Mouse (Mus musculus) mesoderm, embryonic 11.5 days (tissue): Measurements from ENCODE around the gene Npw.
A peak's percentile ranks its signal among the peaks of the same experiment; 100 is the strongest.

ENCODE experiments used
- DNase-seq: peaks from one replicate; pipeline ENCODE4 v3.0.0-alpha.2; 2012; ENCODE audit warnings: low read depth, low spot score

Gene Npw

DNA sequence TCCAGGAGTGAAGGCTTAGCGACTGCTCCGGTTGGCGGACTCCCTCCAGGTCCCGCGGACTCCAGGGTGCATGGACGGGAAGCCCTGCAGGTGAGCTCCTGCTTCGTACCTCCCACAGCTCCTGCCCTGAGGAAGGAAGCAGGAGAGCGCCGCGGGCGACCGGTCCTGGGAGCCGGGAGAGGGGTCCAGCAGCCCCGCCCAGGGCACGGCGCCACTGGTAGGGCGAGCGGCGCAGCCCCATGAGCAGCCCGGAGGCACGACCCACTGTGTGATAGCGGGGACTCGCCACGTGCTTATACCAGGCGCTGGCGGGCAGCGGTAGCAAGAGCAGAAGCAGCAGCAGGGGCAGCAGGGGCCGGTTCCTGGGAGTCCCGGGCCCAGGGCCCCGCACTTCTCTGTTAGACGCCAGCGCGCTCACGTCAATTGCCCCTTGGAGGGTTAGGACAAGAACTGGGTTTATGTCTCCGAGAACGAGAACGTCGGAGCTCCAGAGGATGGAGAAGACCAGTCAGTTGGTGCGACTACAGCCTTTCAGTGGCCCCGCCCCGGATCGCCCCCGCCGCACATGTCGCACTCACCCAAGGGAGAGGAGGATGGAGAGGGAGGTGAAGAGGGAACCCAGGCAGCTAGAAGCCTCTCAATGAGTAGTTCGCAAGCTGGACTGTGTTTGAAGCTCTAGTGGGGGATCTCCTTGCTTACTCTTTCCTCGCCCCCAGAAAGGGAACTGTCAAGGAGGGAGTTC lies at the start of gene Npw:
Npw (minus strand) TSS at position 441 of the 742 bp plus-strand sequence.
- DNase-seq, result peak; percentile 34

DNA sequence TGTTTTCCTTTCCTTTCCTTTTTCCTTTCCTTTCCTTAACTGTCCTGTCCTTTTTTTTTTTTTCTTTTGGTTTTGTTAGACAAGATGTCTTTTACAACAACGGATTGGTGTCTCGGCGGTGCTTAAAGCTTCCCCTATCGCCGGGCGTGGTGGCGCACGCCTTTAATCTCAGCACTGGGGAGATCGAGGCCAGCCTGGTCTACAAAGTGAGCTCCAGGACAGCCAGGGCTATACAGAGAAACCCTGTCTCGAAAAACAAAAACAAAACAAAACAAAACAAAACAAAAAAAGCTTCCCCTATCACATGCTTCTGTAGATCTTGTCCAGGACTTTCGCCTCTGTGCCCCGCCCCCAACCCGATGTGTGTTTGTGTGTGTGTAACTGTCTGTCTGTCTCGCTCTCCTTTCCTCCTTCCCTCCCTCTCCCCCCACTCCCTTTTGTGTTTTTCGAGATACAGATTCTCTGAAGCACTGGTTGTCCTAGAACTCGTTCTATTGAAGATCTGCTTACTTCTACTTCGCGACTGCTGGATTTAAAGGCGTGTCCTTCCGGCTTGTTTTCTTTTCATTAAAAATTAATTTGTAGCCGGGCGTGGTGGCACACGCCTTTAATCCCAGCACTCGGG lies 49.7 kb upstream of the Npw start:
- DNase-seq, result no peak

DNA sequence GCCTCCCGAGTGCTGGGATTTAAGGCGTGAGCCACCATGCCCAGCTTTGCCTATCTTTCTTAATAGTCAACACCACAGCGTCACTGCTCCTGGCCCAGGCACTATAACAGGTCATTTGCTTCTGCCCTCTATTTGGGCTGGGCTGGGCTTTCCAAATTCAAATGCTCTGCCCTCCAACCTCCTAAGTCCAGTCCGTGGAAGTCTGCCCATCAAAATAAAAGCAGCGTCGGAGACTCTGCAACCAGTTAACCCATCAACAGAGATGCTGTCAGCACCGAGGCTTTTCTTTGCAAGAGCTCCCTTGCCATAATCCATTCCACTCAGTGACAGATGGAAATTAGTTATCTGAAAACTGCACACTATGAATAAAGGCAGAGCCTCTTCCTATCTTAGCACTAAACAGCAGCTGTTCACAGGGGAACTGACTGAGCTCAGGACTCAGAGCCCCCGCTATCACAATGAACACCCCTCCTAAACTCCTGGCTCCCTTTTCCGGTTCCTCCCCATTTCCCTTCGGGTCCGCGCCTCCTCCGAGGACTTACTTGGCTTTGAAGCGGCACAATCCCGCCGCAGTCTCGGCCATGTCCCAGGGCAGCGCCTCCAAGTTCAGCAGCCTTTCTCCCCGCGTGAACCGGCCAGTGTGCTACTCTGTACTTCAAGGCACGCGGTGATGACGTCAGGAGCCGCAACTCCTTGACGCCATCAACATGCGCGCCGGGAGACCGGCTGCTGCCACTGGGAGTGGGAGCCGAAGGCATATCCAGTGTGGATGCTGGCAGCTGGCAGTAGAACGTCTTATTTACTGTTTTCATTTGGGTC lies 48.9 kb upstream of the Npw start, which contains the start of gene Tbl3:
Tbl3 (minus strand) TSS at position 679 of the 819 bp plus-strand sequence.
- DNase-seq, result peak; percentile 94

DNA sequence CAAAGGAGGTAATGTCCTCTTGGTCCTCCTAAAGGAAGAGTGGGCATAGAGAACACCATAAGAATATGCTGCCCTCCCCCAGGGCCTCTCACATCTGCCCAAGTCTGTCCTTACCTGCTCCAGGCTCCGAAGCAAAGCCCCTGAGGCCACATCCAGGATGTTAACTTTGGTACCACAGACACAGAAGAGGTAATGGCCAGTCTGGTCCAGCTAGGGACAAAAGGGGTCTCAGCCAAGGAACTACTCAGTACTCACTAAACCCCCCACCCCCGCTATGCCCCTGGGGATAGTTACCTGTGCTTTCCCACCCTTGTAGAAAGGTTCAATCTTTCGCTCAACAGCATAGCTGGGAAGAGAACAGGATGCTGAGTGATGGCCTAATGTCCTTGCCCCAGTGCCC lies 47.6 kb upstream of the Npw start:
- DNase-seq, result no peak

DNA sequence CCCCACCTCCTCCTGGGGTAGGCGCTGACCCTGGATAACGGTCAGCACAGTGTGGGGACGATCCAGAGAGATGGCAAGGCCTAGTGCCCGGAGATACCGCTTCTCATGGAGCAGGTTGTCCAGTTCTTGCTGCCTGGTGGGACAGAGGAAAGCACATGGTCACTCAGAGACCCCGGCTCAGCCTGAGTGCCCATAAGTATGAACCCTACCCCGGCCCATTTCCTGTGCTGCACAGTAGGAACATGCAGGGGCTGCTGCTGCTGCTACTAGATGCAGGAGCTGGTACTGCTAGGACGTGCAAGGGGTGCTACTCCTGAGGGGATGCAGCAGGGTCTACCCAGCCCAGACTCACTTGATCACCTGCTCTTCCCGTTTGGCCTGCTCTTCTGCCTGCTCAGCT lies 43.0 kb upstream of the Npw start:
- DNase-seq, result no peak

DNA sequence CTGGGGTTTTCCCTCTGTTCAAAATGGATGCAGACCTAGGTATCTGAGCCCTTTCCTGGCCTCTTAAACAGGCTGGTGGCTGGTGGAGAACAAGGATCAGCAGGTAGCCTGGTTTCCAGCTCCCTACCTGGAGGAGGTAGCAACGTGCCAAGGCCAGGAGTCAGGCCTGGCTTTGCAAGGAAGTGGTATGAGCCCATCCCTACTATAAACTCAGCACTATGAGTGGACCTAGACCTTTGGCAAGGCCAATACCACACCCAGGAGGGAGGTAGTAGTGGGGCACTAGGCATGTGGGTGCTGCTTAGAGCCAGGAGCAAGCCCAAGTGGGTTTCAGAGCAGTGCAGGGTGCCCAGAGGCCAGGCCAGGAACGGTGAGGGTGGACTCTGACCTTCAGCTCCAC lies 41.2 kb upstream of the Npw start:
- no peak for DNase-seq

DNA sequence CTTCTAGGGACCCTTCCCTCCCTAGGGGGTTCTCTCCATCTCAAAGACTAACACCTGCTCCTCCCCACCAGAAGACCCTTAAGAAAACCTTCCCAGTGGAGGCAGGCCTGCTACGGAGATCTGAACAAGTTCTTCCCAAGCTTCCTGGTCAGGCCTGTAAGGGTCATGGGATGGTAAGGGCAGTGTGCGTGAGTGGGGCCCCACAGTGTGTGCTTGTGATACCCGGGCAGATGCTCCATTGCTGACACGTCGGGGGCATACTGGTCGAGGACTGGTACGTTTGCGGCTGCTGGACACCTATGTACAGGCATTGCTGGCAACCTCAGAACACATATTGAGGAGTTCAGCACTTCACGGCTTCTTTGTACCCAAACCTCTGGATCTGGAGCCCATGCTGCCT lies 40.5 kb upstream of the Npw start:
- DNase-seq, result no peak

DNA sequence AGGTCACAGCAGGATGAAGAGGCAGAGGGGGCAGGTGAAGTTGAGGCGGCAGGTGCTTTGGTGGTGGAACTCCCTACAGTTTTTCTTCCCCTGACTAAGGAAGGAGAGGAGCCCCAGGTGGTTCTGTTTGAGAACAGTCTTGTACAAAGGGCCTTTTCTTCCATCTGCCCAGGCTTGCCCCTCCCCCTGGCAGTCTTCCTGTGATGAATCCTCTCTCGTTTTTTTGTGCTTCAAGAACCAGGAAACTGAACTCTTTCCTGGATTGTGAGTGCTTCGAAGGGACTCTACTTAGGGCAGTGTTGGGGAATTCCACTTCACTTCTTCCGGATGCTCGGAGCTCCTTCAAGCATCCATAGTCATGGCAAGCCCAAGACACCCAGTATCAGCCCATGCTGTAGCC lies 39.7 kb upstream of the Npw start:
- DNase-seq, result no peak

DNA sequence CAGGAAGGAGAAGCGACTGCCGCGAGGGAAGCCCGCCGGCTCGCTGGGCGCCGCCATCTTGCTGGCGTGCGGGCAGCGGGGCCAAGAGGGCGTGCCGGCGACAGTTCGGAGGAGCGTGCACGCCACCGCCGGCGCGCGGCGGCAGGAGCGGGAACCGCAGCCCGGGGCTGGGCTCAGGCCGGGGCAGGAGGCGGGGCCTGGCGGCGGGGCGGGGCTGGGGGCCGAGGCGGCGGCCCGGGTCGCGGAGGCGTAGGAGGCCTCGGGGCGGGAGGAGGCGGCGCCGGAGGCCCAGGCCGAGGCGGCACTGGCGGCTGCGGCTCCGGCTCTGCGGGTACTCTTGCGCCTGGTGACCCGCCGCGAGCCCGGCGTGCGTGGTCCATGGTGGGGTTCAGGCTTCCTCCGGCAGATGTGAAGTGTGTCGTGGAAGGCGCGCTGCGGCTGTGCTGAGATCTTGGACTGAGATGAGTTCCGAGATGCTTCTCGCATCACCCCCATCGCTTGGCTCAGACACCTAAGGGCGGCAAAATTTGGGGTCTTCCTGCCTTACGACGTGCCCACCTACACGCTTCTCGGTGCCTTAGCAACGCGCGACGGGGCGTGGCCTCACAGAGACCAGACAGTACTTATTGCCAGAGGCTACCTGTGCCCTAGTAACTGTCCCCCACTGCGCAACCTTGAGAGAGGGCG lies 37.9 kb upstream of the Npw start, which contains the start of the genes Gfer and Noxo1:
Gfer (minus strand) TSS at position 146 of the 687 bp plus-strand sequence.
Noxo1 (plus strand) TSS at position 224 of the 687 bp plus-strand sequence.
- peak; percentile 90 for DNase-seq

DNA sequence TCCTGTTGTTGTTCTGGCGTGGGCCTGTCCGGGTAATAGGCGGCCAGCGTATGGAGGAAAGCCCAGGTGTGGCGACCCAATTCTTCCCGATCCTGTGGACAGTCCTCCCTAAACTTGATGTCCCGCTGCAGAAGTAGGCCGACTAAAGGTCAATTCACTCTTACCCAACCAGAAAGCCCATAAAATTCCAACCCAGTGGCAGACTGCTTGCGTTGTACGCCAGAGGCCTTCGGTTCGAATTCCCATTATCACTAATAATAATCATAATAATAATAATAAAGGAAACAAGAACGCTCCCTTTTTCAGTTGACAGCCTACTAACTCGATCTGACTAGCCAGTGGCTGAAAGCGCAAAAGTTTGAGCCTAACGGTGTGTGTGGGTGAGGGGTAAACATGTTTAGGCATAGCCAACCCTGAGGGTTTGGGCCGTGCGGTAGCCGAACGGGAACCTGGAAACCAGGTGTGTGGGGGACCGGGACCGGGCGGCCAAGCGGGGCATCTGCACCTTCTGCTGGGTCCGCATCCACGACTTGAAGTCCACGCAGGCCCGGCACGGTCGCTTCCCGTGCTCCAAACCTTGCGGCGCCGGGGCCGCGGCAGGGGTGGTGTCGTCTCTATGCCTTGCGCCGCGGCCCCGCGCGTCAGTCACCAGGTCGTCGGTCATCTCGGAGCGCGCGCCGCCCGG lies 37.2 kb upstream of the Npw start:
- DNase-seq, result no peak

DNA sequence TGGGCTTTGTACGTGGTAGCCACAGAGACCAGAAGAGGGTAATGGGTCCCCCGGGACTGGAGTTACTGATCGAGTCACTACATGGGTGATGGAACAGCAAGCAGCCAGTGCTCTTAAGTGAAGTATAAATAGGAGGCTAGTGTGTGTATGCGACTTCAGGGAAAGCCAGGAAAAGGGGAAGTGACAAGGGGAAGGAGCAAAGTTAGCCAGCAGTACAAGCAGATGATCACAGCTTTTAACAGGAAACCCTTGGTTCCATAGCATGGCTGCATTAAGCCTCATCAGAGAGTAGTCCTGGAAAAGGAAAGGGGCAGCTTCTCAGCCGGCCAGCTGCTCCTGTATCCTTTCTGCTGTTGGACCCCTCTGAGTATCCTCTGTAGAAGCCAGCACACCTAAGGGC lies 34.1 kb upstream of the Npw start:
- DNase-seq, result no peak

DNA sequence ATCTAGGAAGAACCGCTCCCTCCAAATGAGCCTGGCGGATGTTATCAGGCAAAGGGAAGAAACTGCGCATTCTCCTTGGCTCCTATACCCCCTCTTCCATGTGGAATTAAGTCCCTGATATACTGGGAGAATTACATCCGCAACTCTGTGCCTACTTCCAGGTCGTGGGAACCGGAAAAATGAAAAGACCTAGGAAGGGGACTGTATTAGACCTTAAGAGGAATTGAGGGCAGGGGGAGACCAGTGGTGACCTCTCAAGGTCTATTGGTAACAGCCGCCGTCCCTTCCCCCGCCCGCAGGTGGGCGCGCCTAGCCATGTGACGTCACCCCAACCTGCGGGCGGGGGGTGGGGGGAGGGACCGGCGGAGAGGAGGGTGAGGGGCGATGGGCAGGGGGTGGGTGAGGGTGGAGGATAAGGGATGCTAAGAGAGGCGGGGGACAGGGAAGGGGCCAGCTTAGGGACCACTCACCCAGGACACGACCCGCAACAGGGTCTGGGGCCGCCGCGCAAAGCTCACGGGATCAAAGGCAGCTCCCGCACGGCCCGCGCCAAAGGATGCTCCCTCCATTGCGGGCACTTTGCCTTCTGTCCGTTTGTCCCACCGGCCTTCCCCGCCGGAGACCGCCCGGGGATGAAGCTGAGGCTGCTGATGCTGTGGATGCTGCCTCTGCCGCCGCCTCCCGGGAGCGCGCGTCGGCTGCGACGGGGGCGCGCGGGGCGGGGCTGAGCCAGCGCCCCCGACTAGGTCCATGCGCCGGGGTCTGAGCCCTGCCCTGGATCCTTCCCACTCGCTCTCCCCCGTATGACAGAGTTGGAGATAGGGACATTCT lies 31.2 kb upstream of the Npw start, which contains the start of gene Syngr3:
Syngr3 (minus strand) TSS at position 705 of the 831 bp plus-strand sequence.
- DNase-seq, result no peak

DNA sequence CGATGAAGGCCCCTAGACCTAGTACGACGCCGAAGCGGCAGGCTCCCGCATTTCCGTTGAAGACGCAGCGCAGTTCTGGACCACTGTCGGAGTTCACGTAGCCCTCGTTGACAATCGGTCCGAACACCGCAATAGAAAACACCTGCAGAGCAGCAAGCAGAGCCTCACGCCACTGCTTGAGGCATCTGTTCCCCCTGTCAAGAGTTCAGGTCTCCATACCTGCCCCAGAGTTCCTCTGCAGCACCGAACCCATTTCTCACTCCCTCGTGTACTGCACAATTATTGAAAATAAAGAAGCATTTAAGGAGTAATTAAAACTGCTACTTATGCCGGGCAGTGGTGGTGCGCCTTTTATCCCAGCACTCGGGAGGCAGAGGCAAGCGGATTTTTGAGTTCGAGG lies 29.3 kb upstream of the Npw start:
- no peak for DNase-seq

DNA sequence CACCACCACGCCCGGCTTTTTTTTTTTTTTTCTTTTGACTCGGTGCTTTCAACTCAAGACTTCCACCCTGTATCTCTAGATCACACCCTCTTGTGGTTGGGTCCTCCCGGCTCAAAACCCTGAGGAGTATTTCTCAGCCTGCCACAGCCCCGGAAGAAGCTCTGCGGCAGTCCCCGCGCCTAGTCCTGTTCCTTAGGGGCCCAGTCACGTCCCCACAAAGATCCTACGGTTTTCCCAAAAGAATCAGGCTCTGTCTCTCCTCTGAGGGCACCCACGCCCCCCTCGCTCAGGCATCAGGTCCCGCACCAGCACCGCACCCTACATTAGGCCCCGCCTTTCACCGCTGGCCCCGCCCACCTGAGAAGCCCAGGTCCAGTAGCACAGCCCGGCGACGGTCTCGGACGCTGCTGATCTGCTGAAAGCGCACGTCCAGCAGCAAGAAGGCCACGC lies 28.9 kb upstream of the Npw start:
- DNase-seq, result no peak

DNA sequence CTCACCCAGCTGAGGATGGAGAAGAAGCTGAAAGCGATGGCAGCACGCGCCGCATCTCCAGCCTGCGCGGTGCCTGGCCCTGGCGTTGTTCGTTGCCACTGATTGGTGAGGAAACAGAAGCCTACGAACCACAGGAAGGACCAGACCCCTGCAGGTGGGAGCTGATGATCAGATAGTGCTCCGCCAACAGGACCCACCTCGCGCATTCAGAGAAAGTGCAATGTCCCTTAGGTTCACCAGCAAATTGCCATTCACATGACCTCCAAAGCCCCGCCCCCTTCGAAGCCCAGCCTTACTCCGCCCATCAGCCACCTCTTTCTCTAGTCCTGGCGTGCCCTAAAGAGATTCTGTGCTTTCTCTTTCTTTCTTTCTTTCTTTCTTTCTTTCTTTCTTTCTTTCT lies 28.3 kb upstream of the Npw start:
- no peak for DNase-seq

DNA sequence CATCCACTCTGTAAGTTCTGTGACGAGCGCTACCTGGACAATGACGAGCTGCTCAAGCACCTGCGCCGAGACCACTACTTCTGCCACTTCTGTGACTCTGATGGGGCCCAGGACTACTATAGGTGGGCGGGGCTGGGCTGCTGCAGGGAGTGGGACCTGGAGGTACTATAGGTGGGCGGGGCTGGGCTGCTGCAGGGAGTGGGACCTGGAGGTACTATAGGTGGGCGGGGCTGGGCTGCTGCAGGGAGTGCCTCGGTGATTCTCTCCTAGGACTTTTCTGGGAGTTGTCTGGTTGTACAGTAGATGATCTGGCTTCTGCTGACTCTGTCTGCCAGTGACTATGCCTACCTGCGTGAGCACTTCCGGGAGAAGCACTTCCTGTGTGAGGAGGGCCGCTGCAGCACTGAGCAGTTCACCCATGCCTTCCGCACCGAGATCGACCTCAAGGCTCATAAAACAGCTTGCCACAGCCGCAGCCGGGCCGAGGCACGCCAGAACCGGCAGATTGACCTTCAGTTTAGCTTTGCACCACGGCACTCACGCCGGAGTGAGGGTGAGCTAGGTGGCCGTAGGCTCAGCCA lies 19.3 kb upstream of the Npw start:
- no peak for DNase-seq

DNA sequence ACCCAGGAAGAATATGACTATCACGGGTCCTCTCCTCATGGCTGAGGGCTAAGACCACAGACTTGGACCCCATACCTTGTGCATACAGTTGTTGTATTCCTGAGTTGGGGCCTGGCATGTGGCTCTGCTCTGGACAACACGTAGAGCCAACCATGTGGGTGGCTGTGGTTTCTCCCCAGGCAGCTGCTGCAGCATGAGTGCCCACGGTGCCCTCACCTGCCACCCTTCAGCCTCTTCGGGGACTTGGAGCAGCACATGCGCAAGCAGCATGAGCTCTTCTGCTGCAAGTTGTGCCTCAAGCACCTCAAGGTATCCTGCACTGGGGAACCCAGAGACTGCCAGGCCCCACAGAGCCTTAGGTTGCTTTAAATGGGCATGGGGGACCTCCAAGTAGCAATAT lies 18.6 kb upstream of the Npw start:
- no peak for DNase-seq

DNA sequence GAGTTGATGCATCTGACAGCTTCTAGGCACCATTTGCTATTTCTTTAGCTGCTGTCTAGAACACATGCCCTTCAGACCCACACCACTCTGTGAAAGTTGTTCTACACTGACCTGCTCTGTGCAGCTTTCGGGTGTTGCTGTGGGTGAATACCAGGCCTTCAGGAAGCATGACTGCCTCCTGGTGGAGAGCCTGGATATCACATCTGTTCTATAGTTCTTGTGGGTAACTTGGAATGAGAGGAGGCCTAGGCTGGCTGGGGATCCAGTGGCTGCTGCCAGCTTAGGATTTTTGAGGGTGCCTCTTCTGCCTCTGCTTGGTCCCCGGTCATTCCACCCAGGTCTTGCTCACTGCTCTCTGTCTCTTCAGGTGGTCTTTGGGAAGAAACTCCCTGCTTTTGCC lies 17.9 kb upstream of the Npw start:
- DNase-seq, result peak; percentile 84

DNA sequence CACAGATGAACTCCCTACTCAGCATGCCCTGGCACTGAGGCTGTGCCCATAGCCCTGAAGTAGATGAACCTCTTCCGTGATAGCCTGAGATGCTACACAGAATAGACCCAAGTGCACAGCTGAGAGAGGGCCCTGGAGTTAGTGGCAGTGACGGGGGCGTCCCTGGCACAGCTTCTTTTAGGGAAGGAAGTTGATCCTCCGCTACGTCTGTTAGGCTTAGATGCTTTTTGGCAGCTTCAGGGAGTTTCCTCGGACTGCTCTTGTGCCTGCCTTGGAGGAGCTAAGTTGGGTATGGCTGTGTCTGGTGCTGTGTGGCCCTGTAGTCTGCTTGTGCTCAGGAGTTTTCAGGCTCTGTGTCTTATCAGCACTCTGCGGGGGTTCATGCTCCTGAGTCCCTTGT lies 16.0 kb upstream of the Npw start:
- no peak for DNase-seq

DNA sequence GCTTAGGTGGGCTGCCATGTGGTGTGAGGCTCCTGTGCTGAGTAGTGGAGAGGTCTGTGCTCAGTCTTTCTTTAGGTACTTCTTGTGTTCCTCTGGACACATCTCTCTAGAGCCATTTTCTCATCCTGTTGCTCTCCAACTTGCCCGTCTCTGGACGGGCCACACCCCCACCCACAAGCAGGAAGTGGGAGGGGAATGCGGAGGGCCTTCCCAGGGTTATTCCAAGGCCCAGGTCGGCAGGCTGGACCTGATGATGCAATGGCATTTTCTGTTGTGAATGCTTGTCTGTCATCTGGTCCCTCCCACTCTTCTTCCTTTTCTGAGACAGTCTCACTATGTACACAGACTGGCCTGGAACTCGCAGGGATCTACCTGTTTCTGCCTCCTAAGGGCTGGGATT lies 13.9 kb upstream of the Npw start:
- no peak for DNase-seq
